Mouse (Mus musculus): ENCODE measurements around the gene Slc12a7.
"Not testable (repeated sequence)": the region's sequence is repeated elsewhere in the genome, so short reads cannot be mapped to it uniquely, and the experiment has no call there.

Gene Slc12a7

DNA sequence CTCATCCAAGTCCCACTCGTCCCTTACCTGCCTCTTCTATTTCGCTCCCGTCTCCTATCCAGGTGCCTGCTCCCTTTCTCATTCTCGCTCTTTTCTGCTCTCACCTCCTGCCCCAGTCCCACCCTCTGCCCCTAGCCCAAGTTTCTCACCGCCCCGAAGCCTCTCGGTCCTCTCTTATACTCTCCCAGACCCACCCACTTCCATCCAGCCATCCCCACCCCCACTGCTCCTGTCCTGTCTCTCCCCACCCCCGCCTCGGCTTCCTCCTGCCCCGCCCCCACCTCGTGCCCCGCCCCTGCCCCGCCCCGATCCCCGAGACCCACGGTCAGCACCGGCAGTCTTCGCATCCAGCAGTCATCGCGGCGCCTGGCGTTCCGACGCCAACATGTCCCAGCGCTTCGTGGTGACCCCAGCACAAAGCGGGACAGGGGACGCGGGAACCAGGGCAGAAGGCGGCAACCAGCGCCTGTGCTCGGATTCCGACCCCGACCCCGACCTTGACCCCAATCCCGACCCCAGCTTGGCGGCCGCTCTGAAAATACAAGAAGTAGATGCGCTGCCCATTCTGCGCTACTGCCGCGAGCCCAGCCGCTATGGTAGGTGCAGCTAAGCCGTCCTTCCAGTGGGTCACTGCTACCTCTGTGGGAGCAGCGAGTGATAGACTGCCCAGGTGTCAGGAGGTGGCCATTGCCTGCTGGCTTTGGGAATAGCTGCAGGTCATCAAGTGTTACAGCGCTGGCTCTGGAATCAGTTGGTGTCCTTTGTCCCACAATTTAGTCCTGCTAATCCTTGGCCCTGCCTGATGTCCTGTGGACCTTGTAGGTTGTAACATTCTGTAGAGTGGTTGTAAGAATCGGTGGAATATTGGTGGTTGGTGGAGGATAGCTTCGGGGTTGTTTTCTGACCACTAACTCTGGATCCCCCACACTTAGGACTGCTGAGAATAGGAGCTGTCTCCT is at the start of gene Slc12a7:
Slc12a7 (plus strand) TSS at position 353 of the 959 bp plus-strand sequence.
- DNase-seq, result peak; percentile 37 to 48

DNA sequence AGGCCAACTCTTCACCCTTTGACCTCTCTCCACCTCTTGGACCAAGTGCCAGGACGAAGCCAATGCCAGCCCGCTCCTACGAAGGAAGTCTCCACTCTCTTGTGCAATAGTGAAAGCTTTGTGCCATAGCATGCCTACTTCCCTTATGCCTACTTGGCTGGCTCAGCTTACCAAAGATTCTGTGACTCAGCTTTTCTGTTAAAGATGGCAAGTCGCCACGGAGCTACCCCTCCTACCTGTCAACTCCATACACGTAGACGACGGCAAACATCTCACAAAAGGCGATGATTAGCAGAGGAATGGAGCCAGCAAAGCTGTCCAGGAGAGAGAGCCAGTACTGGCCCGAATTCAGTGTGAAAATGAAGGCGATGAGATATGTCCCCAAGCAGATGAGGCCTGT is 49.2 kb upstream of the Slc12a7 start:
- peak; percentile 59 to 75 for DNase-seq

DNA sequence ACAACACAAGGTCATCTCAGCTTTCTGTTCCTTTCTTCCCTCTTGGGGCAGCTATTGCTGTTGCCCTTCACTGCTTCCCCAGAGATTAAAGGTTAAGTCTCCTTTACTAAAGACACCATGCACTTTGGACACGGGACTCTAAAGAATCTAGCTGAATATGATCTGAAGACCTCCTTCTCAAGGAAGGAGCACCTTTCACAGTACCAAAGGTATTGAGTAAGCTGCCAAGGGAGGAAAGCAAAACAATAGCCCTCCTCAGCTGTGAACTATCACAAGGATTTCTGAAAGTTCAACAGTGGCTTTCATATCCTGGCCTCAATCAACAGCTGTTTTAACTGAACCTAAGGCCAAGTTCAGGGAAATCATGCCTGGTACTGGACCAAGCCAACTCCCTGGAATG is 48.5 kb upstream of the Slc12a7 start:
- DNase-seq, result no peak

DNA sequence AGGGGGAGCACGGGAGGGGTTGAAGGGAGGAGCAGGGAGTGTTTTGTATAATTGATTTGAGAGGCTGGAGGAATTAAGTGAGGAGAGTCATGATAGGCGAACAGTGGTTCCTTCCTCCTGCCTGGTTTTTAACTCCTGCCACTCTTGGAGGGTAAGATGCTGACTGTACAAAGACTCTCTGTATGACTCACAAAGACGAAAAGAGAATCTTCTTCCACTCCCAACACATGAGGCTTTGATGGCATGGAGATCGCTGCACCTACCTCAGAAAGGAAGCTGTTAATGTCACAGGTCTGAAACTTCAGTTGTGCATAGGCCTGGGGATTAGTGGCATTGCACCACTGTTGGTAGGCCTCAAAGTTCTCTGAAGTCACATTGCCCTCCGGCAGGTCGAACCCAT is 47.4 kb upstream of the Slc12a7 start:
- DNase-seq, result no peak

DNA sequence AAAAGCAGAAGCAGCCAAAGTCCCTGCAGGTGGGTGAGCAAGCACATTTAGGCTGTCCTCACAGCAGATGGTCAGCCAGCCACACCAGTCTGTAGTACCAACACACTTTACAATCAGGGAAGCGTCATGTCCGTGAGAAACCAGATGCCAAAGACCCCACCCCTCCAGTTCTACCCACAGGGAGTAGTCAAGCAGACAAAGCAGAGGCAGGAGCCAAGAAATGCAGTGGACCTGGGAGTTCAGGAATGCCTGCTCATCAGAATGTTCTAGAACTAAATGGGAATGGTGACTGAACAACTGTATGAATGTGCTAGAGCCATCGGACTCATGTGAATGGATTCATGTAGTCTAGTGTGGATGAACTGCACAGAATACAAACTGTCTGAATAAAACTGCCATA is 45.3 kb upstream of the Slc12a7 start:
- DNase-seq, result no peak

DNA sequence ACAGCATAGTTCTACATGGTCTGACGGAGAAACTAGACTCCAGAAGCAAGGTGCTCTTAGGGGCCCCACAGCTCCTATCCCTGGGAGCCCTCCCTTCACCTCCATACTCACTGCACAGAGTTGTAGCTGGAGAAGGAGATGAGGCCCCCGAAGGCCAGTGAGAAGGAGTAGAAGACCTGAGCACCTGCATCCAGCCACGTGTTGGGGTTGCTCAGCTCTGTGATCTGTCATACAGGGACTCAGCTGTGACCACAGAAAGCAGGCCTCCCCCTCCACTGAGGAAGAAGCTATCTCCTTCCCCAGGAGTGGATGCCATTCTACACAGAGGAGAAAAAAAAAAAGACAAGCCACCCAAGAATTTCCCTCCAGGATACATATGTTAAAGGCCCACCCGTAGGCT is 44.0 kb upstream of the Slc12a7 start:
- no peak for DNase-seq

DNA sequence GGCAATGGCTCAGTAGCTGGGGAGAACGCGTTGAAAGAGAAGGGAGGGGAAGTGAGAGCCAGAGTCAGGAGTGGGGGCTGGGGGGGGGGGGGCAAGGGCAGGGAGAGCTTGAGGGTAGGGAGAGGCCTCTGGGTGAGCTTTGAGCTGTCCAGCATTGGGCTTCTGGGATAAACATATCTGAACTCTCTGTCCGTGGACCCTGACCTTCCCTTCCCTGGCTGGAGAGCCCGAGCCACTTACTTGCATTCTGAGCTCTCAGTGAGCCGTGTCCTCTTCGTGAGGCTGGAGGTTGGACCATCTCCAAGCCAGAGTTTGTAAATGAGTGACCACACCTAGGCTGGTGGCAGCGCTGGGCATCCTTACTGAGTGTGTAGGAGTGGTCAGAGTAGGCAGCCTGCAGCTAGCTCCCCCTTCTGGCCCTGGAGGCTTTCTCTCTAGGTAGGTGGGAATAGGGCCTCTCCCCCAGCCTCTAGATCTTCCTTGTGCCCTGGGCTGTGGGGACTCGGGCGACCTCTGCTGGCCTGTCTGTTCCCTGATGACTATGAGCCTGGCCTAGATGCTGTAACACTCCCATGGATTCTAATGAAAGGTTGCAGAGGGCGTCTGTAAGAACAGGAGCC is 40.5 kb upstream of the Slc12a7 start:
- peak; percentile 58 to 76 for DNase-seq

DNA sequence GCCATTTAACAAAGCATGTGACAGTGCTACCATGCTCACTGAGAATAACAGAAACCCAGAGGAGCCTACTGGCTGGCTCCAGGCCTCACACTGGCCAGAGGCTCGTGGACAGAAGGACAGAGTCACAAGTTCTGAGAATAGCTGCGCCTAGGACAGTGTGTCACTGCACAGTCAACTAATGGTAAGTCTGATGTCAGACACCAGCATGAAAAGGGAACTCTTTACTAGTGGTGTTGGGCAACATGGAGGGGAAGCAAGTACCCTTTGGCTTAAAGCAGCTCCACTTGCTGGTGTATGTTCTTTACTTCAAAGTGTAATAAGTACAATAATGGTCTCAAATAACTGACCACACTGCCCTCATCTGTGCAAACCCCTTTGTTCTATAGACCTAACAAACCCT is 39.6 kb upstream of the Slc12a7 start:
- DNase-seq, result no peak

DNA sequence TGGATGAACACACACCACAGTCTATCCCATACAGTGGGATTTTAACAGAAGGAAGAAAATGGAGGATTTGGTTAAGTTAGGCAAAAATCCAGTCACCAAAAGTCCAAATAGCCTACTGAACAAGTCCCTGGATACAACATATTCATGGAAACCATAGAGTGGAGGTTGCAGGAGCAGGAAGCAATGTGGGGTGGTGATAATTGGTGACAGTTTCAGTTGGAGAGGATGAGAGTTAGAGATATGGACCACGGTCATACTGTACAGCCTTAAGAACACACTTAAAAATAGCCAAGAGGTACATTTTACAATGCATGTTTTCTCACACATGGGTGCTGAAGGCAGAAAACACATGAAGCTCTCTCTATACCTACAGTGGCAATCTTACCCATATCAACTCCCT is 37.9 kb upstream of the Slc12a7 start:
- DNase-seq, result no peak

DNA sequence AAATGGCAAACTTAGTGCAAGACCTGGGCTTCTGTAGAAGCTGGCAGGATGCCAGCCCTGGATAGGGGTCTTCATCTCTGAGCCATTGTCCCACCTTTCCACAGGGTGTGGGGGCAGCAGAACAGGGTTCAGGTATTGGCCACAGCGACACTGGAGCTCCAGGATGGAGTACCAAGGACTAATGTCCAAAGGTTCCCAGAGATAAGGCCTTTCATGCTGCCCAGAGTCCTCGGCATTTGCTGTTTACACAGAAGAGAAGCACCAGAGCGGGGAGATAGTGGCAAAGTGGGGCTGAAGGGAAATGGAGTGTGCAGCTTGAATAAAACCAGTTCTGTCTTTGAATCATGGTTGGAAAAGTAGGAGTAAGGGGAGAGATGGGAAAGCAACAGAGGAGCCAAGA is 36.4 kb upstream of the Slc12a7 start:
- no peak for DNase-seq

DNA sequence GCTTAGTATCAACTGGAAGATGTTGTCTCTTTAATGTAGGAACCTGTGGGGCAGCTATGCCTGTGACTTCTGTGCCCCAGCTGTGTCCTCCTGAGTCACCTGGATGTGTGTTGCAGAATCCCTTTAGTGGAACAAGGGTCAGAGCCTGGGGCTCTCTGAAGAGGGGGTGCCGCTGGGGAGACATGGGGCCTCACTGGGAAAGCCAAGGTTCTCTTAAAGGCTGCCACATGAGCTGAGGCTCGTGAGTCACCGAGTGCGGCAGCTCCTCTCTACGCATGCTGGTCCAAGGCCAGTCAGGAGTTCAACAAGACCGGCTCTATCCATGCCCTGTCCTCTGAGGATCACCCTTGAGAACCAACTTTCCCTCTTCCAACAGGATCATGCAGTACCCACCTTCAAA is 33.2 kb upstream of the Slc12a7 start:
- DNase-seq, result no peak

DNA sequence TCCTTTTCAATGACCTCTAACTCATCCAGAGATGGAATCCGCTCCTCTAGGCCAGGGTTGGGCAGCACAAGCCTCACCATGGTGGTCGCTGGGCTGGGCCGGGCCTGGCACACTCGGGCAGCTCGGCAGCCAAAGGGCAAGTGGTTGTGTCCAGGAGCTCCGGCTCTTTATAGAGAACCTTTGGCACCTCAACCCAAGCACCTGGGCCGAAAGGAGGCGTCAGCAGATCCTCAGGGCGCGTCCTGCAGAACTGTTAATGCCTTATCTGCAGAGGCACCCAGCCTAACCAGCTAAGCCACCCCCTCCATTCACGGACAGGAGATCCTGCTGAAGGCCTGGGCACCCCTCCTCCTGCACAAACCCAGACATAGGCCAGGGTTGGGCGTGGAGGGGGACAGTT is 32.3 kb upstream of the Slc12a7 start:
- DNase-seq, result no peak

DNA sequence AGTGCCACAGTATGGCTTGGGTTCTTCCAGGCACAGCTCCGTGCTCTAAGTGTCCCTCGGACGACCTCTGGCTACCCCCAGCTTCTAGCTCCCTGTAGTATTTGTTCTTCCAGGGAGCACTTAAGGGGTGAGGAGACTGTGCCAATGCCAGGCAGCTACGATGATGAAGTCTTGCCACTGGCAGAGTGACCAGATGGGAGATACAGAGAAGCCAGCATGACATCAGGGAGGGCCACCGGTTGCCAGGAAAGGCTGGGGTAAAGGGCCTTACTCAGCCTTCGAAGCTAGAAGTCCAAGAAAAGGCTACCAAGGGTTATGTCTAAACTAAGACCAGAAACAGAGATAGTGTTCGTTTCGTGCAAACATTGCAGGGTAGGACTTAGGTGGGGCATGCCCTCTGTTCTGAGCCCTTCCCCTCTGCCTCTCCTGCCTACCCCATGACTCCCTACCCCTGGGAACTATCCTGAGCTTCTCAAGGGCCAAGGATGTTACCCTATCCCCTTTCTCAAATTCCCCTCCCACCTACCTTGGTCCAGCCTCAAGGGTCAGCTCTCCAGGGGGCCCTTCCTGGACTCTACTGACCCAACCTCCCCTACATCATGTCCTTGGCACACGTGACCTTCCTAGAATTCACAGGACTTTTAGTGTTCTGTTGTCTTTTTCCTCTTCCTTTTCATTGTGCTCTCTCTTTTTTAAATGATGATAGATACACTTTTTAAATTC is 31.6 kb upstream of the Slc12a7 start:
- no peak for DNase-seq

DNA sequence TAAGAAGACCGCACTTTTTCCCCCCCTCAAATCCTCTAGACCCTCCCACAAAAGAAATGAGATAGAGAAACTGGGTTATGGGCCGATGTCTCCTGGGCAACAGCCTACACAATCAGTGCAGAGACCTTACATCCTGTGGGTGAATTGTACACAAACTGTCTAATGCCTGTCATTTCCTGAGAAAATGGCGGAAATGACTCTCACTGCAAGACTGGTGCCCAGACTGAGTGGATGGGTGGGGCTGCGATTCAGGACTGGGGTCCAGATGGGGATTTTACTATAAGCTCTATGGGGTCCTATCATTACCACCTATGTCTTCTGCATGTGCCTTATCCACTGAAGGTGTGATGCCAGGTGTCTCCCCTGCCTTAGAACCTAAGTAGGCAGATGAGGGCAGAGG is 30.1 kb upstream of the Slc12a7 start:
- no peak for DNase-seq

DNA sequence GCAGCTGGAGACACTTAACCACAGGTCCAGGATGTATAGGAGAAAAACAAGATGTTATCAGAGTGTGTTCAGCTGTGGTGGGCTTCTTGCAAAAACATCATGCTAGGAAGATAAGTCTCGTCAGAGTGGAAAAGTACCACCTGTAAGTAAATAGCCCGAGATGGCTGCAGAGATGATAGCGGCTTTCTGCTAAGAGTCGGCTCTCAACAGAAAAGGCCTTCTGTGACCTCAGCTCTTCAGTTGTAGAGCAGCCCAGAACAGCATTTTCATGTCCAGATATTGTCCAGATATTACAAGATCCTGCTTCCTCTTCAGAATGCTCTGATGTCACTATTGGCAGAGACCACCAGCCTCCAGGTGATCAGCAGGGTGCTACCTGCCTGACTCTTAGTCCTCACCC is 29.4 kb upstream of the Slc12a7 start:
- not testable (repeated sequence) for DNase-seq

DNA sequence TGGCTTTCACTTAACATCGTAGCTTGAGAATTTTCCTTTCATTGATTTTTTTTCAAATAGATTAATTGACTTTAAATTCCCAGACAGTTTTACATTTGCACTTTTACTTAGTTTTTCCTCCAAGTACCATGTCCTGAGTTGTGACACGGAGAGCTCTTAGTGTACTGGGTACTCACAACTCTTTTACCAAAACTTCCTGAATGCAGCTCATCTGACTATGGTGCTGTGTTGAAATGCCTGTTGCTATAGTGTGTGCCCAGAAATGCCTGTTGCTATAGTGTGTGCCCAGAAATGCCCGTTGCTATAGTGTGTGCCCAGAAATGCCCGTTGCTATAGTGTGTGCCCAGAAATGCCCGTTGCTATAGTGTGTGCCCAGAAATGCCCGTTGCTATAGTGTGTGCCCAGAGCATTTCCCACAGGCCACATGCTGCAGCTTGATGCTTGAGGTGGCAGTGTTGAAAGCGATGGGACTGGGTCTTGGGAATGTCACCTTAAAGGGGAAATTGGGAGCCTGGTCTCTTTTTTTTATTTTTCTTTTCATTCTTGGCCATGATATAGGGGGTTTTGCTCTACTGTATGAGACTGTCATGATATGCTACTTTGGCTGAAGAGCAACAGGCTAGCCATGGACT is 28.1 kb upstream of the Slc12a7 start, which contains the start of gene Slc6a19:
Slc6a19 (minus strand) TSS at position 172 of the 632 bp plus-strand sequence.
- DNase-seq, result no peak

DNA sequence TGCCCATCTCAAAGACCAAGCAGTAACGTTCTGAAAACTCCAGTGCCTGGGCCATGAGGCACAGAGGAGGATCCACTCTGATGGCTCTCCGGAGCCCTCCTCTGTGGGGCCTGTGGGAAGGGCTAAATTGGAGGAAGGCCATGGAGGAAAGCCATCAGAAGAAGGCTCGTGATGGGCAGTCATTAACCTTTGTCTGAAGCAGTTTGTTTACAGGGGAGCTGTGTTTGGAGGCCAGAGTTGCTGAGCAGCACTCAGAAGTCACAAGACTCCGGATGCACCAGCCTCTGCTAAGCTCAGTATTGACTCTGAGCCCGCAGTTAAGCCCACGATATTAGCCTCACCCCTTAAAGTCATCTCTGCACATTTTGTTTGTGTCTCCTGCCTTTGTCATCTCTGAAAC is 23.4 kb upstream of the Slc12a7 start:
- DNase-seq, result no peak

DNA sequence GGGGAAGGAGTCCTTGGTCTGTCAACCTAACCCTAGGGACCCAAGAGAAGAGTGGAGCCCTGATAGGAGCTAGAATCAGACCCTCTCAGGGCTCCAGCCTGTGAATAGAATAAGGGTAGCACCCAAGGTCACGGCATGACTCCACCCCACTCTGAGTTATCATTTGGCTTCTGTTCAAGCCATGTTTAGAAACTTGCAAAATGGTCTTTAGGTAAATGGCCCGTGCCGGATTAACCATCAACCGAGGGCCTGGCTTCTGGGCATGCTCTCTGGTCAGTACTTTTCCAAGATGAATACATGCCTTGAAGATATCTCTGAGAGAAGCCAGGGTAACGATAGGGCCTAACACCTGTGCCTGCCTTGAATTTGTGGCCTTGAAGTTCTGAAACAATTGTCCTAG is 21.7 kb upstream of the Slc12a7 start:
- DNase-seq, result no peak

DNA sequence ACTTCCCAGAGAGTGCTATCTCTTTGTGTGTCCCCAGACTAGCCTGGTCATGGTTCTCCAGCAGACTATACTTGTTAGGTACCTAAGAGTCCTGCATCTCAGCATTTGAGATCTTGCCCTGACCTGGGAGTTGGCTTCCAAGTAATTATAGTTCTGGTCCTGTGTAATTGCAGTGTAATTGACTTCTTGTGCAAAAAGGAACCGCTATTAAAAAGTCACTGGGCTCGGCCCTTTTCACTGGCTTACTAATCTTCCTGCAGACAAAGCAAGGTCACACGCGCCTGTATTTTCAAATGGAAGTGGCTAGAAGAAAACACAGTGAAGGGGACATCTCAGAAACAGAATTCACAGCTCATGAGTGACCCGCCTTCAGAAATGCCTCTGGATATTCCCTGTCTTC is 21.1 kb upstream of the Slc12a7 start:
- no peak for DNase-seq

DNA sequence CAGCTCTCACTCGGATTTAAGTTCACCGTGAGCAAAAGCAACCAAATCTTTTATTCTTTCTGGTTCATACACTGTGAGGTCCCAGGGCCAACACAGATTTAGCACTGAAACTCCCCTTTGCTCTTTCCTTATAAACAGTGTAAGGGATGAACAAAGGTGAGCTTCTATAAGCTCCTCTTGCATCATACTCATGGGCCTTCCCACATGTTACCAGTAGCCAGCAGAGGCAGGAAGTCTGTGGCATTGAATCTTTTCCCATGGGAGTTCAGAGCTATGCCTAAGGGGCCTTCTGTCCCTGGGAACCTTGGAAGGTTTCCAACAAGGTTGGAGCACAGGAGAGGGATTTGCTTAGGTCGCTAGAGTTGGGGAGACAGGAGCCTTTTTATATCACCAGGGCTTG is 20.7 kb upstream of the Slc12a7 start:
- DNase-seq, result no peak

DNA sequence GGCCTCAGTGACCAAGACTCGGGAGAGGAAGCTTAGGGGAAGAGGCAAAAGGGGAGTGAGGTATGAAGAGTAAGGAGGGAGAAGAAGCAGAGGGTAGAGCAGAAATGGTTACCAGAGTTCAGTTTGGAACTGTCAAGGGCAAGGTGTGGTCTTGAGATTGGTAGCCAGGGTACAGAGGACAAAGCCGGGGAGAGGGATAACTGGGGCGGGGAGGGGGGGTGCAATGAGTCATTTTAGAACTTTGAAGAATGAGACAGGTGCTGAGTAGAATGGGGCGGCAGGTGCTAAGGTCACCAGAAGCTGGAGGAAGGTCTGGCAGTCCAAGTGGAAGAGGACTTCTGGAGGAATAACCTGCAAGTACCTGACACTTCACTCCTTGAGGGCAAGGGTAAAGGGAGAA is 19.7 kb upstream of the Slc12a7 start:
- DNase-seq, result no peak

DNA sequence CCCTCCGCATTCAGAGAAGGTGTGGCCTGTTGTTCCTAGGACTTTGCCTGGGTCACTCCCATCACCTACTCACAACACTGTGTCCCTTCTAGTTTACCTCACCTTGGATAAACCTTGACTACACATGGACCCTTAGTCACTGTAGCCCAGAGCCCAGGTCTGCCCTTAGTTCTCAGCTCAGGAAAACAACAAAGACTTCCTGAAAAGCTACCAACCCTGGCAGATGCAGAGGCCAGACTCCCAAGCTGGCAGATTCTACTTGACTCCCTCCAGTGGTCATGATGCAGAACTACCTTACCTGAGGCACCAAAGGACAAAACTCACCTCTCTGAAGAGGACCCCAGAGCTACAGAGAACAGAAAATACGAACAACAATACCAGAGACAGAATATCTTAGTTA is 18.9 kb upstream of the Slc12a7 start:
- DNase-seq, result no peak

DNA sequence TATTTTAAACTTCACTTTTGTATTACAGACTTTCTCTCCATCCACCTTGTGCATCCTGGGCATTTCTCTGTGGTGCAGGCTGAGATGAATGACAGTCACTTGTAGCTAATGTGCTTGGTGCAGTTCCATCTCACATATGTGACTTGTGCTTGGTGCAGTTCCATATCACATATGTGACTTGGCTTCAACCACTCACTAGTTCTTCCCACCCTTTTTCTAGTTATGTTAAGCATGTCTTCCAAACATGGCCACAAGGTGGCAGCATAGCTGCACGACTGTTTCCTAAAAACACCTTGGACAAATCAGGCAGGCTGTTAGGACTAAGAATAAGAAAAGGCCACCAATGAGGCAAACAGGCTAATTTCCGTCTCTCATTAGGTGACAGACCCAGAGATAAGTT is 14.7 kb upstream of the Slc12a7 start:
- peak; percentile 72 to 76 for DNase-seq

Measured in lung, adult 18-20 months (tissue).